Mouse (Mus musculus): ENCODE results near the gene Ddx17.

GRCm38 (mm10) chr15:79507055-79507828 lies 39.3 kb downstream of the Ddx17 start:
- TF ChIP-seq CTCF (IDR thresholded peaks at IDR 0.05; ENCODE audit: control insufficient read depth, insufficient read depth, insufficient replicate concordance, low read depth, low read length) (no peak), POLR2A (IDR thresholded peaks at IDR 0.05; ENCODE audit: control insufficient read depth, low read depth, low read length) (no peak)
